In genomic region chr4:155821025-155821424, GRCm38 (mm10) we compare ENCODE assay signal across 10 mouse cellular contexts. TPM values are rescaled to one million over a fixed set of nuclear protein-coding genes. Genes with fewer than 3 reads are reported as not detected.
DNase-seq lines count a peak whose midpoint lies in the region; ATAC-seq lines count a peak whose summit lies in the region.
"Had no signal": no experiment of that assay in that cellular context is flagged by ENCODE, and none has a peak within 500 bp of the region (broad histone marks: within the 10 kb centered on the region; RNA-seq: fewer than 3 reads in every experiment).

No protein-coding gene starts in this region.

- peak; percentile 67 for DNase-seq in CD4-positive, CD25-positive, alpha-beta regulatory T cell, adult 2 months (ENCODE audit: low read depth, low spot score)
- DNase-seq in kidney, postnatal 10 days, result peak; percentile 53
- no peak for DNase-seq in kidney, adult 11 months
- peak; percentile 54 for DNase-seq in CD4-positive helper T cell, adult 2 months (ENCODE audit: low read depth, low spot score)
- DNase-seq in induced T-regulatory cell, adult 2 months (ENCODE audit: low read depth), result peak; percentile 67
- no peak for DNase-seq in urinary bladder, postnatal 25 days (ENCODE audit: low spot score)
- DNase-seq: gastrocnemius, postnatal 25 days had no signal

- no peak for ATAC-seq in CD4-positive, CD25-positive, alpha-beta regulatory T cell, adult 4 months
- ATAC-seq in monocyte, adult 5-6 weeks (replicated peaks; ENCODE audit: insufficient number of reproducible peaks, low FRiP score, low TSS enrichment, poor library complexity, severe bottlenecking), result no peak
- ATAC-seq: intestine, embryonic 15.5 days had no signal

RNA-seq across cellular contexts. Expression of gene Ccnl2, which starts 8.7 kb away (rescaled TPM):
- polyA plus RNA-seq in CD4-positive, CD25-positive, alpha-beta regulatory T cell, adult 4 months (2017; shearing (Covaris generic)), result 100 to 1,000 TPM in 1 of 2 experiments, 10 to 100 TPM in 1; 99.1 to 124 TPM
- 228 to 239 TPM (median 228 TPM) in 3 replicates for total RNA-seq in monocyte, adult 5-6 weeks (2017)

RNA-seq across cellular contexts. Expression of gene Aurkaip1, which starts 10.0 kb away (rescaled TPM):
- 100 to 1,000 TPM; 167 to 217 TPM for polyA plus RNA-seq in CD4-positive, CD25-positive, alpha-beta regulatory T cell, adult 4 months (2017; shearing (Covaris generic))
- 102 to 125 TPM (median 108 TPM) in 3 replicates for total RNA-seq in monocyte, adult 5-6 weeks (2017)

RNA-seq across cellular contexts. Expression of gene Mrpl20, which starts 18.3 kb away (rescaled TPM):
- polyA plus RNA-seq in CD4-positive, CD25-positive, alpha-beta regulatory T cell, adult 4 months (2017; shearing (Covaris generic)), result 100 to 1,000 TPM; 117 to 130 TPM
- total RNA-seq in monocyte, adult 5-6 weeks (2017), result 39.1 to 56.7 TPM (median 44.1 TPM) in 3 replicates

RNA-seq across cellular contexts. Expression of gene Mxra8, which starts 18.5 kb away (rescaled TPM):
- polyA plus RNA-seq in CD4-positive, CD25-positive, alpha-beta regulatory T cell, adult 4 months (2017; shearing (Covaris generic)), result 1 to 10 TPM; 2.1 to 2.3 TPM
- 0.29 to 15.8 TPM (median 2.0 TPM) in 3 replicates for total RNA-seq in monocyte, adult 5-6 weeks (2017)

RNA-seq across cellular contexts. Expression of gene Dvl1, which starts 26.2 kb away (rescaled TPM):
- polyA plus RNA-seq in CD4-positive, CD25-positive, alpha-beta regulatory T cell, adult 4 months (2017; shearing (Covaris generic)), result 1 to 10 TPM; 2.2 to 4.7 TPM
- total RNA-seq in monocyte, adult 5-6 weeks (2017), result 18.8 to 30.1 TPM (median 27.0 TPM) in 3 replicates

Comparison
In these comparisons a context has a peak if more than half of its experiments do, and no peak if none do; other contexts are left out.
1. DNase-seq: peak in CD4-positive, CD25-positive, alpha-beta regulatory T cell, adult 2 months (single experiment), kidney, postnatal 10 days (single experiment), CD4-positive helper T cell, adult 2 months (single experiment) and induced T-regulatory cell, adult 2 months (single experiment); none in kidney, adult 11 months (single experiment) and urinary bladder, postnatal 25 days (single experiment).